19 mouse cellular contexts compared by ENCODE assay signal in the genomic region with DNA sequence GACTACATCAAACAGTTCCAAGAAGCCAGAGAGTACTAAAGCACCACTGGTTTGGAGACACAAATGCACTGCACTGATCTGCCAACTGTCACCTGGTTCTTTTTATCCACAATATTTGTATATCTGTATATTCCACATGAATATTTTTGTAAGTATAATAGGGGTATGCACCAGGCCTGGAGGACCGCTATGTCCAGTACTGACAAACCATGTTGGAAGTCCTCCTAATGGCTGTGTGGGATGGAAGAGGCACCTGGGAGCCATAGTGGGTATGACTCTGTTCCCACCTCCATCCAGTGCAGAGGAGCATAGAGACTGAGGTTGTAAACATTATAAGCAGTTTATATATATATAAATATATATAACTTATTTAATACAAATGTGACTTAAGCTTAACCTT.
"Had no signal": no experiment of that assay in that cellular context is flagged by ENCODE, and none has a peak within 500 bp of the region (broad histone marks: within the 10 kb centered on the region; RNA-seq: fewer than 3 reads in every experiment).

No protein-coding gene starts in this region.

- DNase-seq: kidney, adult 2 months; kidney, postnatal 25 days; layer of hippocampus, adult 9-11 months; left cerebral cortex, postnatal 4 days; liver, postnatal 0 days; lung, embryonic 14.5 days; right cerebral cortex, postnatal 25 days; spleen, adult 18-20 months; thymus, postnatal 25 days had no signal

- H3K9me3 ChIP-seq: limb, embryonic 12.5 days; limb, embryonic 15.5 days; stomach, embryonic 15.5 days had no signal

- H3K36me3 ChIP-seq: stomach, embryonic 15.5 days had no signal

- H3K27me3 ChIP-seq: limb, embryonic 12.5 days; limb, embryonic 15.5 days; stomach, embryonic 15.5 days had no signal

- H3K4me3 ChIP-seq: layer of hippocampus, adult 2 months; limb, embryonic 12.5 days; limb, embryonic 15.5 days; stomach, embryonic 15.5 days had no signal

- ATAC-seq: intestine, postnatal 0 days; liver, postnatal 0 days; lung, postnatal 0 days had no signal

- H3K4me2 ChIP-seq: limb, embryonic 12.5 days; limb, embryonic 15.5 days; liver, embryonic 11.5 days; lung, embryonic 14.5 days; stomach, embryonic 15.5 days had no signal

- H3K27ac ChIP-seq: kidney, postnatal 0 days; layer of hippocampus, adult 2 months; limb, embryonic 12.5 days; limb, embryonic 15.5 days; liver, embryonic 14.5 days; macrophage; stomach, embryonic 15.5 days had no signal

- H3K9ac ChIP-seq: limb, embryonic 12.5 days; limb, embryonic 15.5 days; liver, embryonic 14.5 days; liver, postnatal 0 days; lung, embryonic 14.5 days; stomach, embryonic 15.5 days had no signal

- H3K4me1 ChIP-seq: limb, embryonic 12.5 days; limb, embryonic 15.5 days; stomach, embryonic 15.5 days had no signal
